Mouse (Mus musculus): Measurements from ENCODE around the gene Gm8947.

Gene Gm8947

DNA sequence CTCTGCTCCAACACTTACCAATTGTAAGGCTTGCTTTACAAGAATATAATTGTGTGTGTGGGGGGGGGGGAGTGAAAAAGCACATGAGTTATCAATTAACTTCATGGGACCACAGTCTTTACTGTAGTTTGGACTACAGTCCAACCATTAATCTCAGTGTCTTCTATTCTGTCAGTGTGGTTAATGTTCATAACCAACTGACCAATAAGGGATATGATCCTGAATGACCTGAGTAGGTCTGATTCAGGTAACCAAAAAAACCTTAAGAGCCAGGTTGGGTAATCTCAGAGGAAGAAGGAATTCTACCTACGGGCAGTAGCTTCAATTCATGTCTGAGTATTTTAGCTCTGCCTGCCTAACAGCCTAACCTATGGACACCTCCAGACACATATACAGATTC lies 32.4 kb downstream of the Gm8947 start:
- DNase-seq (ENCODE audit: low spot score in 2 of 2) = no peak

DNA sequence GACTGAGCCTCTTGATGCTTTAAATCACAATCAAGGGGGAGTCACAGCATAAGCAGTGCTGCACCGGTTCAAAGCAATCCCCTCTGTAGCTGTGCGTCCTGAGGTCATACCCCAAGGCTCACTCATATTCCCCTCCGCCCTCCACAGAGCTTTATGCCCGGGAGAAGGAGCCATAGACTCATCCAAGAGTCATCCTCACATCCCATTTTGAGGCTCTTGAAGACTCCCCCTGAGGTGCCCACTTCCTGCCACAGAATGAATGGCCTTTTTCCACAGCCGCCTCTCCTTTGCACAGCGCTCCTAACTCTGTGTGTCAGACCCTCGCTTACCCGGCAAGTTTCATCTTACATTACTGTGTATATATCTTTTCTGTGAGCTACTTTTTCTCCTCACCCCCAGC lies 35.3 kb downstream of the Gm8947 start:
- no peak for DNase-seq (ENCODE audit: low spot score in 2 of 2)

GRCm38 (mm10) chr1:151228320-151228989 lies 36.3 kb downstream of the Gm8947 start:
- DNase-seq (ENCODE audit: low spot score in 2 of 2) = no peak

DNA sequence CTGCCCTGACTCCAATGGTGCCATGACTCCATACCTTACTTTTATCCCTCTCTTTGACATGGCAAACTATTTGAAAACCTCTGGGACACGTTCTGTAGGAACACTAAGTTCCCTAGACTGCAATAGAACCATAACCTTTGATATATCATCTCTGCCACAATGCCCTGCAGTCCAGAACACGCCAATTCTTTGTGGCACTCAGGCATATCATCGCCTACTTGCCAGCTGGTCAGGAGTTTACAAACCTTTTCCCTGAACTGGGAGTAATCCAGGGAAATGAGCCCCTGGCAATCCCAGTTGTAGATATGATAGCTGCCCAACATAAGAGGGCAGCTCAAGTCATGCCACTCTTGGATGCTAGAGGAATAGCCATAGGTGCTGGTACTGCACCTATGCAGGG lies 40.2 kb downstream of the Gm8947 start:
- DNase-seq (ENCODE audit: low spot score in 2 of 2) = no peak

DNA sequence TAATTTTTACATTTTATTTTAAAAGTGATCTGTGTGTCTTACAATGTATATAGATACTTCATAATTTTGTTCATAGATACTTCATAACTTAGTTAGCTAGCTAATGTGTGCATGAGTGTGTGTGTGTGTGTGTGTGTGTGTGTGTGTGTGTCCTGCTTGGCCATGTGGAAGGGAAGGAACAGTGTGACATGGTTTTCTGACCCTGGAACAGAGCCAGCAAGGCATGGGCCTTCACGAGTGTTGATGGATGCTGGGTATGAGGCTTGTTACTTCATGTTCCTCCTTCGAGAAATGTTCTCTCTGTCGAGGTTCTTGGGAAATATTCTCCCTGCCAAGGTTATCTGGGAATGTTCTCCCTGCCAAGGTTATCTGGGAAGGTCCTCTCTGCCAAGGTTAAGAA lies 41.6 kb downstream of the Gm8947 start:
- DNase-seq (ENCODE audit: low spot score in 2 of 2) = no peak

DNA sequence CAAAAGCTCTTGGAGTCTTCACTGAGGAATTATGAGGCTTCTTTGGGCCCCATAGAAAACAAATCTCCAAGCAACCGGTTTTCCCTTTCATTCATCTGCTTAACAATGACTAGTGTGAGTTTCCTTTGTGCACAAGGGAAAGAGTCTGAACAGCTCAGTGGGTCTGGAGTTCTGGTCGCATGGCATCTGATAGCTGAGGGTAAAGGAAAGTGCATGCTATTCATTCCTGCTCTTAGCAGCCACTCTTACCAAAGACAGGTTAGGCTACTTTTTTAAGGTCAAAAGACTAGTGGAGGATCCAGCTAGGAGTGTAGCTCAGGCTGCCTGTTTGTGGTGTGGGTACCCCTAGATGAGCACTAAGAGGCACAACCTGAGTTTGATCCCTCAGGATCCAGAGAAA lies 43.4 kb downstream of the Gm8947 start:
- no peak for DNase-seq (ENCODE audit: low spot score in 2 of 2)

DNA sequence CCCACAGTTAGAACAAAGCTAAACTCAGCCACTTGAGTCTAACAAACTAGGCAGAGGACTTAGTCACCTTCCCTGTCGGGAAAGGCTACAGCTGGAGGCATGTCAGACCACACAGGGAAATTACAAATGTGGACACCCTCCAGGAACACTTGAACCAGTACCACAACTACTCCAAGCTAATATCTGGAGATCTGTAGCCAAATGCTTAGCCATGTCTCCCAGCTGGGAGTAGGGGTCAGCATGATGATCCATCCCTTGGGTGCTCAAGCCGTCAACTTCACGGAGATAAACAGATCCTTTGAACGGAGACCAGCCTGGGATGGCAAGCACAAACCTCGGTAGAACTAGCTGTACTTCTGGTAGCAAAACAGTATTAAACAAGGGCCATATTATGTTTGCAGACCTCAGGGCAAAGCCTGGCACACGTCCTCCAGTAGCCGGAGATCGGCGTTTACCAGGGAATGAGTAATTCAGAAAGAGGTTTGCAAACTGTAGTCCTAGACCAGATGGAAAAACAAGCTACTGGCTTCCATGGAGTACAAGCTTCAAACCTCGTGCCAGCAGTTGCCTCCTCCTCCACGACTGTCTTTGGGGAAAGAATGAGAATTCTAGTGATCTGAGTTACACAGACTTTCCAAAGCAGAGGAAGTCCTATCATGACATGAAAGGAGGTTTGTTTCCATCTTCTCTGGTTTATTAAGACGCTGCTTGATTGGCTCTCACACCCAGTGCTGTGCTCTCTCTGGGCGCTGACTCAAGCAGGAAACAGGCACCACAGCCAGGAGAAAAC lies 44.2 kb downstream of the Gm8947 start:
- DNase-seq (ENCODE audit: low spot score in 2 of 2) = no peak

- DNase-seq (ENCODE audit: low spot score in 2 of 2) = no peak
Observed at GRCm38 (mm10) chr1:151237780-151238179, 45.6 kb downstream of the Gm8947 start.

GRCm38 (mm10) chr1:151243332-151243731 lies 51.2 kb downstream of the Gm8947 start:
- DNase-seq (ENCODE audit: low spot score in 2 of 2) = no peak

Measured in natural killer cell, adult 2 months (primary cell).